Mouse (Mus musculus) layer of hippocampus, postnatal 14 days (tissue): ENCODE results near the gene Tshz2. TPM values are rescaled to one million over a fixed set of nuclear protein-coding genes. Genes with fewer than 3 reads are reported as not detected.
A peak's percentile ranks its signal among the peaks of the same experiment; 100 is the strongest.

Experiments used
- DNase-seq, 2 experiments: peaks; one replicate each; pipeline ENCODE4 v3.0.0; 2021 to 2022; ENCODE audit warnings: low spot score in 2 of 2, mixed read lengths in 1 of 2
- total RNA-seq, 2 experiments: library from RNA; stranded (reverse); gene quantifications; 2 replicates each; pipeline ENCODE4 v1.2.3; 2021

Gene Tshz2
- total RNA-seq, 2 experiments from 2014 or later = 8.6 to 26.7 TPM

GRCm38 (mm10) chr2:169804380-169804779 is 171.6 kb downstream of the Tshz2 start:
- no peak for DNase-seq

GRCm38 (mm10) chr2:169805545-169805944 is 172.7 kb downstream of the Tshz2 start:
- DNase-seq = no peak

- DNase-seq = no peak
Measured at GRCm38 (mm10) chr2:169811589-169811988, 178.8 kb downstream of the Tshz2 start.

- no peak for DNase-seq
Measured at GRCm38 (mm10) chr2:169812055-169812454, 179.2 kb downstream of the Tshz2 start.

- no peak for DNase-seq
Measured at GRCm38 (mm10) chr2:169812940-169813339, 180.1 kb downstream of the Tshz2 start.

GRCm38 (mm10) chr2:169814351-169814750 is 181.5 kb downstream of the Tshz2 start:
- no peak for DNase-seq

GRCm38 (mm10) chr2:169814757-169815156 is 181.9 kb downstream of the Tshz2 start:
- peak; percentile 19 to 22 for DNase-seq

- DNase-seq = no peak
Measured at GRCm38 (mm10) chr2:169821021-169821441, 188.2 kb downstream of the Tshz2 start.

- no peak for DNase-seq
Measured at GRCm38 (mm10) chr2:169825908-169826307, 193.1 kb downstream of the Tshz2 start.

GRCm38 (mm10) chr2:169826316-169826715 is 193.5 kb downstream of the Tshz2 start:
- DNase-seq = no peak

GRCm38 (mm10) chr2:169826833-169827232 is 194.0 kb downstream of the Tshz2 start:
- DNase-seq = no peak

- no peak for DNase-seq
Measured at GRCm38 (mm10) chr2:169832184-169832583, 199.4 kb downstream of the Tshz2 start.

- no peak for DNase-seq
Measured at GRCm38 (mm10) chr2:169833638-169834037, 200.8 kb downstream of the Tshz2 start.

- DNase-seq = no peak
Measured at GRCm38 (mm10) chr2:169834602-169835001, 201.8 kb downstream of the Tshz2 start.

- no peak for DNase-seq
Measured at GRCm38 (mm10) chr2:169837031-169837605, 204.3 kb downstream of the Tshz2 start.

- no peak for DNase-seq
Measured at GRCm38 (mm10) chr2:169838521-169838920, 205.7 kb downstream of the Tshz2 start.

GRCm38 (mm10) chr2:169841442-169841841 is 208.6 kb downstream of the Tshz2 start:
- no peak for DNase-seq

- DNase-seq = no peak
Measured at GRCm38 (mm10) chr2:169842494-169842893, 209.7 kb downstream of the Tshz2 start.

- DNase-seq = no peak
Measured at GRCm38 (mm10) chr2:169843553-169843952, 210.7 kb downstream of the Tshz2 start.

GRCm38 (mm10) chr2:169849077-169849476 is 216.3 kb downstream of the Tshz2 start:
- no peak for DNase-seq

GRCm38 (mm10) chr2:169849541-169849940 is 216.7 kb downstream of the Tshz2 start:
- no peak for DNase-seq

- no peak for DNase-seq
Measured at GRCm38 (mm10) chr2:169851606-169852005, 218.8 kb downstream of the Tshz2 start.

- DNase-seq = no peak
Measured at GRCm38 (mm10) chr2:169854491-169854890, 221.7 kb downstream of the Tshz2 start.
